Mouse (Mus musculus) naive thymus-derived CD4-positive, alpha-beta T cell, adult 5 months (primary cell): ENCODE data around the gene Cxcr2. TPM values are rescaled to one million over a fixed set of nuclear protein-coding genes. Genes with fewer than 3 reads are reported as not detected.

Source experiments
- polyA plus RNA-seq: library from polyadenylated mRNA; unstranded; fragments of 100-300 nt; shearing (Covaris generic); gene quantifications from one replicate; pipeline ENCODE4 v1.2.1, GENCODE M21; 2017

Gene Cxcr2
- polyA plus RNA-seq, result 0.19 TPM

DNA sequence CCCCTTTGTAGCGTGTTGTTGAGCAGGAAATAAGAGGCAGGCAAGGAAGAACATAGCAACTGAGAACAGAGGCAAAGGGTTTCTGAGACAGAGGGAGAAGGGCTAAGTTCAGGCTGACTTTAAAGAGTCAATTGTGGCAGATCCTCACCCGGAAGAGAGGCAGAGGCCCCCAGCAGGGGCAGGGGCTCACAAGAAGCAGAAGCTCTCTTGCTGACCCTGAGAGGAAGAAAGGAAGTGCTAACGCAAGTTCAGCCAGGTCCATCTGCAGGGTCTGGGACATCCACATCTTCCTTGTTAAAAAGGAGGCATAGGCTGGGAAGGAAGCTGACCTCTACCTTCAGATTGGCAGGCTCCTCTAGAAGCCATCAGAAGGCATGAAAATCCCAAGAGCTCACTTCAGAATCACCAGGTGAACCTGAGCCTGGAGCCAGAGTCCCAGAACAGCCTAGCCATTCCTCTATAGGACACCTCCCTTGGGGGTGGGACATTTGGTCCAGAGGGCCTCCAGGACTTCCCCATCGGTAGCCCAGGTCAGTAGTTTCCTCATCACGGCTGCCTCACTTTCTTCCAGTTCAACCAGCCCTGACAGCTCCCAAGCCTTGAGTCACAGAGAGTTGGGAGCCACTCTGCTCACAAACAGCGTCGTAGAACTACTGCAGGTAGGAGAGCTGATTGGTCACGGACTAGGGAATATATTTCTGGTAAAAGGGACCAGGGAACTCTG is at the start of gene Cxcr2:
Cxcr2 (plus strand) TSS at position 529 of the 724 bp plus-strand sequence.

GRCm38 (mm10) chr1:74124021-74124981 is 29.5 kb upstream of the Cxcr2 start, which contains the start of gene Tns1:
Gene Tns1, minus strand, starts transcription at chr1:74124449.

DNA sequence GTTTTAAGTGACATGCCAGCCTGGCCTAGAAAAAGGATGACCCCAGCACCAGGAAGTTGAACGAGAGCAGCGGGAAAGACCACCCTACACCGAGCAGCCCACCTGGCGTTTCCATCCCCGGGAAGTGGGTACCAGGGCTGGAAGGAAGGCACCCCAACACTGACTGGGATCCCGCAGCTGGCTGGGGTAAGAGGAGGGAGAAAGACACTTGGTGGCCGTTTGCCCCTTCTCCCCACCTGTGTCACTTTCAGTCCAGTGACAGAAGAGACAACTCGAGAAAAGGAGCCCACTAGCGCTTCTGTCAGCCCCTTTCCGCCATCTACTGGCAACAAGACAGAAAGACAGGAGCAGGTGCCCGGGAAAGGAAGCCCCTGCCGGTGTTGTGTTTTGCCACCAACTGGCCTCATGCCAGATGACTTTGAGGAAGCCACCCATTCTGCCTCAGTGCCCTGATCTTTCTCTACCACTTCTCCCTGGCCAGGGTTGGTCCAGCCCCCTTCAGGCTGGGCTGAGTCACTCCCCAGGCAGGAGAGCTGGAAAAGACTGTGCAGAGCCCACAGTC is 28.7 kb upstream of the Cxcr2 start, which contains the start of gene Rufy4:
Rufy4 (plus strand) TSS at position 551 of the 562 bp plus-strand sequence.

GRCm38 (mm10) chr1:74194445-74194844 is 40.7 kb downstream of the Cxcr2 start, which contains the start of gene Cxcr1:
Gene Cxcr1, minus strand, starts transcription at chr1:74194631.

Other genes with a start within 250 kb of the Cxcr2 start
- gene Tns1, start 29.5 kb upstream of the Cxcr2 start, polyA plus RNA-seq, result 3.1 TPM
- 0.32 TPM for gene Rufy4, start 28.4 kb upstream of the Cxcr2 start, polyA plus RNA-seq
- gene Cxcr1, start 40.6 kb downstream of the Cxcr2 start, polyA plus RNA-seq, result 1.7 TPM
- 901 TPM for gene Arpc2, start 82.1 kb downstream of the Cxcr2 start, polyA plus RNA-seq
- 1.1 TPM for gene Gpbar1, start 124.6 kb downstream of the Cxcr2 start, polyA plus RNA-seq
- gene Aamp, start 130.7 kb downstream of the Cxcr2 start, polyA plus RNA-seq, result 296 TPM
- gene Pnkd, start 130.9 kb downstream of the Cxcr2 start, polyA plus RNA-seq, result 38.7 TPM
- 0.66 TPM for gene Tmbim1, start 151.6 kb downstream of the Cxcr2 start, polyA plus RNA-seq
- gene Catip, start 208.1 kb downstream of the Cxcr2 start, polyA plus RNA-seq, result not detected
- gene Slc11a1, start 221.2 kb downstream of the Cxcr2 start, polyA plus RNA-seq, result not detected
- gene Ctdsp1, start 237.5 kb downstream of the Cxcr2 start, polyA plus RNA-seq, result 5.5 TPM